Mouse (Mus musculus) central nervous system, embryonic 14 days (tissue): ENCODE measurements around the gene Btg1-ps1. TPM values are rescaled to one million over a fixed set of nuclear protein-coding genes. Genes with fewer than 3 reads are reported as not detected.

ENCODE experiments used
- polyA plus RNA-seq: library from polyadenylated mRNA; depleted of rRNA; stranded (reverse); fragments of >200 nt; gene quantifications from 2 replicates; pipeline ENCODE4 v1.2.3, GENCODE M21; 2012; rRNA removed

The Btg1-ps1 gene
- not detected in 2 replicates for polyA plus RNA-seq

DNA sequence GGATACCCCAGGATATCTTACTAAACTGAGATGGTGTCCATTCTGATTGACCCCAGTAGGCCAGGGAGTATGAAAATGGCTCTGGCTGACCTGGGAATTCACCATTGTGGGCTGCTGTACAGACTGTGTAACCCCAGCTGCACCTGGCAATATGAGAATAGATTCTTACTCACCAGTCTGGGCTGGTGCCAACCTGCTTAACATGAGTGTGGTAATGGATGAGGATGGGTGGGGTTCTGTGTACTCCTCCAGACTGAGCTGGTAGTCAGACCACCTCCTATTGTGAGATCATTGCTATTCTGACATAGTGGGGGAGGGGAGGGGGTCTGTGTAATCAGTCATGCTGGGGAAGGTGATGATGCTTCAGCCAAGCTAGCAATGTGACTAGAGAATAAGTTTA lies at the start of gene Btg1-ps1:
Gene Btg1-ps1, minus strand, starts transcription at position 219 of the 400 bp plus-strand sequence.

DNA sequence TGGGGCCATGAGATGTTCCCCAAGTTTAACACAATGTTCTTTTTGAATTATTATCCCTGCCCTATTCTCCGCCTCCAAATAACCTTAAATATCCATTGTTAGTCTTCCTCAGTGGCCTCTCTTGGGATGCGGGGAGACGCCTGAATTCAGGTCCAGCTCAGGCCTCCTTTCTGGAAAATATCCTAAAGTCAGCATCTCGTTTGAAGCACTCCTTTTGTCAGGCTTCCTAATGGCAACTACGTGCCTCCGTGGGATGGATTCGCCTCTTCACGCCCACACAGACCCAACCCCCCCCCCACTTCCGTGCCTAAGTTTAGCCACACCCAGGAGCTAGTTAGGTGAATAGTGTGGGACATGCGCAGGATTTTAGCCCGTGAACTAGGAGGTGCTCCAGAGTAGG lies 47.6 kb upstream of the Btg1-ps1 start, which contains the start of gene Rhox10:
Gene Rhox10, plus strand, starts transcription at position 301 of the 400 bp plus-strand sequence.

DNA sequence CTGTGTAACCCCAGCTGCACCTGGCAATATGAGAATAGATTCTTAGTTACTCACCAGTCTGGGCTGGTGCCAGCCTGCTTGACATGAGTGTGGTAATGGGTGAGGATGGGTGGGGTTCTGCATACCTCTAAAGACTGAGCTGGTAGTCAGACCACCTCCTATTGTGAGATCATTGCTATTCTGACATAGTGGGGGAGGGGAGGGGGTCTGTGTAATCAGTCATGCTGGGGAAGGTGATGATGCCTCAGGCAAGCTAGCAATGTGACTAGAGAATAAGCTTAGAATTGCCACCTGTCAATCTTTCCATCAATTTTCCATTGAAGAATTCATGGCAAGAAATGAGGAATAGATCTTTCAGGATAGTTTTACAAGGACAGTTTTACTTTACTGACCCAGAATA lies 24.4 kb upstream of the Btg1-ps1 start, which contains the start of gene Btg1-ps2:
Gene Btg1-ps2, minus strand, starts transcription at position 101 of the 400 bp plus-strand sequence.

Other genes with a start within 250 kb of the Btg1-ps1 start
- gene Rhox5, start 214.0 kb downstream of the Btg1-ps1 start, polyA plus RNA-seq, result 0.34 and 0.35 TPM in 2 replicates
- not detected in 2 replicates for gene Rhox6, start 191.9 kb downstream of the Btg1-ps1 start, polyA plus RNA-seq
- gene Rhox7a, start 187.1 kb downstream of the Btg1-ps1 start, polyA plus RNA-seq, result not detected in 2 replicates
- gene Rhox8, start 139.9 kb downstream of the Btg1-ps1 start, polyA plus RNA-seq, result not detected in 2 replicates
- gene Rhox7b, start 121.6 kb downstream of the Btg1-ps1 start, polyA plus RNA-seq, result not detected in 2 replicates
- not detected in 2 replicates for gene Rhox9, start 117.0 kb downstream of the Btg1-ps1 start, polyA plus RNA-seq
- not detected in 2 replicates for gene Btg1-ps2, start 24.3 kb upstream of the Btg1-ps1 start, polyA plus RNA-seq
- not detected in 2 replicates for gene Rhox10, start 47.7 kb upstream of the Btg1-ps1 start, polyA plus RNA-seq
- gene Rhox11, start 66.3 kb upstream of the Btg1-ps1 start, polyA plus RNA-seq, result not detected in 2 replicates
- not detected in 2 replicates for gene Rhox12, start 92.1 kb upstream of the Btg1-ps1 start, polyA plus RNA-seq
- not detected in 2 replicates for gene Rhox13, start 102.4 kb upstream of the Btg1-ps1 start, polyA plus RNA-seq
- gene Zbtb33, start 171.0 kb upstream of the Btg1-ps1 start, polyA plus RNA-seq, result 14.1 and 16.9 TPM in 2 replicates
- gene Tmem255a, start 233.6 kb upstream of the Btg1-ps1 start, polyA plus RNA-seq, result 10.6 and 15.6 TPM in 2 replicates